Mouse (Mus musculus) spleen, adult 10 weeks (tissue): ENCODE measurements around the gene Rnf216. TPM values are rescaled to one million over a fixed set of nuclear protein-coding genes. Genes with fewer than 3 reads are reported as not detected.

Source experiments
- polyA plus RNA-seq: library from polyadenylated mRNA; stranded (reverse); fragments of 350-450 nt; fragmentation: Illumina TruSeq; extraction: RNeasy Lipid Tissue Mini Kit (QIAGEN cat#74804); gene quantifications from one replicate; pipeline ENCODE4 v1.2.3, GENCODE M21; 2015; ENCODE audit warnings: low replicate concordance; ENCODE audit not compliant: insufficient read depth

The Rnf216 gene
- 36.7 TPM for polyA plus RNA-seq

GRCm38 (mm10) chr5:143112281-143113246, at the start of gene Rnf216:
Rnf216 (minus strand) TSS chr5:143112994.

GRCm38 (mm10) chr5:143147481-143147880, 34.7 kb upstream of the Rnf216 start, which contains the start of gene Olfr718-ps1:
Olfr718-ps1 (minus strand) TSS chr5:143147581.

GRCm38 (mm10) chr5:142959576-142960556, 152.9 kb downstream of the Rnf216 start, which contains the start of gene Fscn1:
Fscn1 (plus strand) TSS chr5:142960343.

Other genes starting within 250 kb of the Rnf216 start
- 5.6 TPM for gene Fbxl18, start 217.6 kb downstream of the Rnf216 start, polyA plus RNA-seq
- gene Actb, start 206.2 kb downstream of the Rnf216 start, polyA plus RNA-seq: 2,641 TPM
- 12.8 TPM for gene Fscn1, start 152.7 kb downstream of the Rnf216 start, polyA plus RNA-seq
- not detected for gene Olfr718-ps1, start 34.6 kb upstream of the Rnf216 start, polyA plus RNA-seq
- gene Rbak, start 67.8 kb upstream of the Rnf216 start, polyA plus RNA-seq: 21.2 TPM
- not detected for gene Spdye4b, start 68.0 kb upstream of the Rnf216 start, polyA plus RNA-seq
- gene Spdye4a, start 113.9 kb upstream of the Rnf216 start, polyA plus RNA-seq: not detected
- 25.4 TPM for gene Zfp12, start 122.2 kb upstream of the Rnf216 start, polyA plus RNA-seq
- gene Zfp316, start 157.0 kb upstream of the Rnf216 start, polyA plus RNA-seq: 1.4 TPM
- gene Zfp853, start 180.6 kb upstream of the Rnf216 start, polyA plus RNA-seq: 0.12 TPM
- gene E130309D02Rik, start 202.4 kb upstream of the Rnf216 start, polyA plus RNA-seq: 8.1 TPM
- 35.6 TPM for gene Zdhhc4, start 216.3 kb upstream of the Rnf216 start, polyA plus RNA-seq
- gene Grid2ip, start 244.3 kb upstream of the Rnf216 start, polyA plus RNA-seq: not detected